Mouse (Mus musculus): Measurements from ENCODE around the gene Mospd3.

Gene Mospd3

GRCm38 (mm10) chr5:137600619-137601364 lies at the start of gene Mospd3:
TSS of gene Mospd3 (minus strand) at chr5:137601058.
- peak; percentile 96 to 97 for DNase-seq

DNA sequence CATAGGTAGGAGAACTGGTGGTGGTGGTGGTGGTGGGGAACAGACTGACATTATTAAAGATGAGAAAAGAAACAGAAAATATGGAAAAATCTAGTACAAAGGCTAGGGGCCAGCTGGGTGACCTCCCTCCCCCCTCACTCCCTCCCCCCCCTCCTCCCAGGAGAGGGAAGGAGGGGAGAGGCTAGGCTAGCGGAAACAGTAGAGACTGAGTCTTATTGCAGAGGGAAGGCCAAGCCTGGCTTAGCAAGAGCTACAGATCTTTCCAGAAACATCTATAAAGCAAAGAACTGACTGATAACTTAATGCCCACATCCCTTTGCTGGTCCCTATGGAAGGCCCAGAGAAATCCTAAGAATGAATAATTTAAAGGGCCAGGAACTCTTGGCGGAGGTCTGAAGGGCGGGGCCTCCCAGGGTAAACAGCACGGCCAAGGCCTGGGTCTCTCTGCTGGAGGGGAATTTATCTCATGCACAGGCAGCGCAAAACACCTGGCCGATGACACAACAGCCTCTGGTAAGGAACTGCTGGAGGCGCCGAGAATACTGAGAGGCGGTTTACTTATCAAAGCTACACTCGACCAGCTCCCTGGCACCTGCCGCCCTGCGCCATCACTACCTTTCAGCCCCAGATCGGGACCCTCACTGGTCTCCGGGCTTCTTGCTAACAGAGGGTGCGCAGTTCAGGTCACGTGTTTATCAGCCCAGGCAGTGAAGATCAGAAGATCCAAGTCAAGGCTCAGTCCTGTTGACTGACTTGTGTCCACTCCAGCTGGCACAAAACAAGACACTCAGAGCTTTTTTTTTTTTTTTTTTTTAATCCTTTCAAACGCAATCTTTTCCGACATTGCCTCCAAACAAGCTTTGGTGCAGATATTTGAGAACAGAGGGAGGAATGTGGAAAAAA lies 49.1 kb upstream of the Mospd3 start:
- peak; percentile 23 to 35 for DNase-seq

GRCm38 (mm10) chr5:137649251-137649650 lies 48.4 kb upstream of the Mospd3 start:
- peak; percentile 4 to 23 for DNase-seq

- peak in 1 of 2 experiments; percentile 4 for DNase-seq
Observed at GRCm38 (mm10) chr5:137647827-137648601, 47.2 kb upstream of the Mospd3 start.

GRCm38 (mm10) chr5:137645652-137646091 lies 44.8 kb upstream of the Mospd3 start, which contains the start of gene Irs3:
TSS of gene Irs3 (minus strand) at chr5:137645714.
- peak in 1 of 2 experiments; percentile 12 for DNase-seq

GRCm38 (mm10) chr5:137645091-137645651 lies 44.3 kb upstream of the Mospd3 start:
- peak; percentile 48 to 56 for DNase-seq

- no peak for DNase-seq
Observed at GRCm38 (mm10) chr5:137644484-137644883, 43.6 kb upstream of the Mospd3 start.

GRCm38 (mm10) chr5:137642886-137643285 lies 42.0 kb upstream of the Mospd3 start:
- no peak for DNase-seq

GRCm38 (mm10) chr5:137641054-137641453 lies 40.2 kb upstream of the Mospd3 start, which contains the start of gene Sap25:
TSS of gene Sap25 (plus strand) at chr5:137641334.
- peak; percentile 51 to 58 for DNase-seq

GRCm38 (mm10) chr5:137639472-137639871 lies 38.6 kb upstream of the Mospd3 start:
- DNase-seq: peak; percentile 47 to 66

DNA sequence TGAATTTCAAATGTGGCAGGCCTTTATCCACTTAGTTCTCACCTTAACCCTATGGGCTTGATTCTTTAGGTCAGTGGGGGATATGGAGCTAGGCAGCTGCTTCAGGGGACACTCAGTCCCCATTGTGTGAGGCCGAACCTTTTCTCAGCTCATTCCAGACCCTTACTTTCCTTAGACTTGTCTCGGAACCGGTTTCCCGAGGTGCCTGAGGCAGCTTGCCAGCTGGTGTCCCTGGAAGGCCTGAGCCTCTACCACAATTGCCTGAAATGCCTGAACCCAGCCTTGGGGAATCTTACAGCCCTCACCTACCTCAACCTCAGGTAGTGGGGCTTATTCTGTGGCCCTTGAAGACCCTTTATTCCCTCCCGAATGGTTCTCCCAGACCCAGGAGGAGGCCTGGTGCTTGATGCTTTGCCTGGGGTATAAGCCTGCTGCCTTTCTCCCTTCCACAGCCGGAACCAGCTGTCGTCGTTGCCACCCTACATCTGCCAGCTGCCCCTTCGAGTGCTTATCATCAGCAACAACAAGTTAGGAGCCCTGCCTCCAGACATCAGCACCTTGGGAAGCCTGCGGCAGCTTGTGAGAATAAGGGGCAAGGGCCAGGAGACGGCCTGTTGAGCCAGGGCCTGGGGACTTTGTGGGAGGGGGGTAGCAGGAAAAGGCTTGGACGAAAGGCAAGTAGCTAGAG lies 32.7 kb upstream of the Mospd3 start:
- DNase-seq: peak; percentile 67 to 83

DNA sequence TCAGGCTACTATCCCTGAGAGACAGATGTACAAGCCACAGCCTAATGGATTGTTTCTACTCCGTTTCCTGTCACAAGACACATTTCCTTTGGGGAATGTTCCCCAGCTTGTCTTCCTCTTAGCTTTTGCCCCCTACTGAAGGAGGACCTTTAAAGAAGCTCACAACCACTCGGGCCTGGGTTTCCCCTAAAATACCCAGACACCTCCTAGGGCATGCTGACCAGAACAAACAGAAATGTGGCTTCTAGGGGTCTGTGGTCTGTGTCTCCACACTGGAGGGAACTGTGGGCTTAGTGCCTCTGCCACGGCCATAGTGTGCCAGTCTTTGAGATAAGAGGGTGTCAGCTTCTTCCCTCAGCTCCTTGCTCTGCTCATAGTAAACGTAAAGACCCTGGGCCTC lies 30.7 kb upstream of the Mospd3 start:
- no peak for DNase-seq

DNA sequence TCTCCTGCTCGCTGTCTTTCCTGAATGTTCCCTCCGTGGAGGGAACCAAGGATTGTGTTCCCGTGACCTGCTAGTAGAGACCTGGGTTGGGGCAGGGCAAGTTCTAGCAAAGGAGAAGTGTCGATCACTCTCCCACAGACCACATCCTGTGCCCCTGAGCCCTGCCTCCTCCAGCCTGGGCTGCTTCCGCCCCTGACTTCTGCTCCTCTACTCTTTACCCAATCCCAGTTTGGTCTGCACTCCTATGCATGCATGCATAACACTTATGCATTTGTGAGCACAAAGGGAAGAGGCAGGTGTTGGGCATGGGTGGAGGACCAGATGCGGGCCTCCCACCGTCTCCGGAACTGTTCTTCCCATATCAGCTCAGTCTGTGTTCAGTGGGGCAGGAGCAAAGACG lies 30.3 kb upstream of the Mospd3 start:
- DNase-seq: peak; percentile 75 to 79

DNA sequence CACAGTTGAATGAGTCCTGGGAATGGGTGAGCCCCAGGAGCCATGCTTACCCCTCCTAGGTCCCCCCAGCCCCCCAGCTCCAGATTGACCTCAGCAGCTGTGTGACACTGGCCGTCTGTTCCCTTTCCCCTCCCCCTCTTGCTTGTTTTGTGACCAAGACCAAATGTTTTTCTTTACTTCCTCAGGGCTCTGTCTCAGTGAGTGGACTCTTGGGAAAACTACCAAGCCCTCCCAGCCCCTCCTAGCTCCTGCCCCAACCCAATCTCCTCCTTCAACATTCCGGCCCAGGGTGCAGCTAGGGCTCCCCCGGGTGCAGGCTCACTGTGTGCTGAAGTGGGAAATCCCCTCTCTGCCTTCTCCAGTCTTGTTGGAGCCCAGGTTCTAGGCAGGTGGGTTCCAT lies 29.7 kb upstream of the Mospd3 start:
- DNase-seq: peak; percentile 67 to 85

GRCm38 (mm10) chr5:137629906-137630545 lies 29.2 kb upstream of the Mospd3 start:
- peak; percentile 70 to 87 for DNase-seq

GRCm38 (mm10) chr5:137629306-137629721 lies 28.5 kb upstream of the Mospd3 start:
- peak; percentile 83 to 89 for DNase-seq

DNA sequence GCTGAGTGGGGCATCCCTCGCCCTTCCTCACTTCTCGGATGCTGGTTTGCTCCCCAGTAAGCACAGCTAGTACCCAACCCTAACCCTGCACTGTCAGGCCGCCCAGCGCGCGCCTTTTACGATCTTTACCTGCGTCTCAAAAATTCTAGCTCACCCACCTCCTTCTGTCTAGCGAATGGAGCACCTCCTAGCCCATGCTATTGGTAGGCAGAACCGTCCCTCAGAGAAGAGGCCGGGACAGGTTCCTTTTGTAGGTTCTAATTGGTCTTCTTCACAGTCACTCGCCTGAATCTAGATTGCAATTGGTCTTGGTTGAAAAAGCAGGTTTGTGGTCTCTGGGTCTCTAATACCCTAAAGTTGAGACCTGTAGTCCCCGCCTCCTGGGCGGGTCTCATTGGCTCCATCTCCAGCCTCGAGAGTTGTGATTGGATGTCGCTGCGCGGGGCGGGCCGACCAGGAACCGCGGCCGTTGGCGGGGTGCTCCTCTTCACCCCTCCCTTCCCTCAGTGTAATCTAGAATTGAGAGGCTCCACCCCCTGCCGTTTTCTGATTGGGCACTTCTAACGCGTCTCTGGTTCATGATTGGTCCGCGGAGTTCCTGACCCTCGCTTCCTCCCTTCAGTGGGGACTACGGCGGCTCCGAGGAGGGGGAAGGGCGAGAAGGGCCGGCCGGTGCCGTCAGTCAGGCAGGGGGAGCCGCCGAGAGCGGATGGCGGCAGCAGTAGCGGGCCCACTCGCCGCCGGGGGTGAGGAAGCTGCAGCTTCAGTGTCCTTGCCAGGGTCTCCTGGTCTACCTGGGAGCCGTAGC lies 27.8 kb upstream of the Mospd3 start, which contains the start of the genes Fbxo24, Lrch4 and Gm20605:
TSS of gene Fbxo24 (minus strand) at position 505 of the 808 bp plus-strand sequence.
TSS of gene Lrch4 (plus strand) at position 624 of the 808 bp plus-strand sequence.
TSS of gene Gm20605 (plus strand) at position 678 of the 808 bp plus-strand sequence.
- DNase-seq: peak; percentile 99 to 100

GRCm38 (mm10) chr5:137627991-137628390 lies 27.1 kb upstream of the Mospd3 start:
- peak in 1 of 2 experiments; percentile 49 for DNase-seq

DNA sequence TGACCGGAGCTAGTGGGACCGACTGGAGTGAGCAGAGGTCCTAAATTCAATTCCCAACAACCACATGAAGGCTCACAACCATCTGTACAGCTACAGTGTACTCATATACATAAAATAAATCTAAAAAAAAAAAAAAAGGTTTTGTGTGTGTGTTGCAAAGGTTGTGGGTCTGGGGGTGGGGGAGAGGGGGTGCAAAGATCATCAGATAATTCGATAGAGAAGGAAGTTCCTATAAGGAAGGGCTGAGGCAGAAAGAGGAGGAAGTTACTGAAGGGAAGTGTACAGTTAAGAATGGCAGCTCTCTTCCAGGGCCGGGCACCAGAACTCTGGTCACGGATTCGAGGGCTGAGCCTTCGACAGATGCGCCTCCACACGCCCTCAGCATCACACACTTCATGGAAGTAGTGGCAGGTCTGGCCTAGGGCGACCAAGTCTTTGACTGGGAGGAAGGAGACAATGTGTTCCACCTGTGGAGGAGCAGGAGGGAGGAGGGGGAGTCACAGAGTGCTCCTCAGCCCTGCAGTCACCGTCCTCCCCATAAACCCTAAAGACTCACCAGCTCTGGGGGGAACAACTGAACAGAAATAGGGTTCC lies 23.2 kb upstream of the Mospd3 start:
- DNase-seq: no peak

All from lung, postnatal 4 days (tissue).